Mouse (Mus musculus): ENCODE measurements around the gene Col6a2.

GRCm38 (mm10) chr10:76636026-76636425 lies 12.6 kb upstream of the Col6a2 start:
- no peak for TF ChIP-seq GATA1 (IDR thresholded peaks at IDR 0.05; ENCODE audit: borderline replicate concordance, low read length)
- no peak for TF ChIP-seq FLI1 (IDR thresholded peaks at IDR 0.05; ENCODE audit: low read length)
